Mouse (Mus musculus): ENCODE data around the gene Ssr2. TPM values are rescaled to one million over a fixed set of nuclear protein-coding genes. Genes with fewer than 3 reads are reported as not detected.
A peak's percentile ranks its signal among the peaks of the same experiment; 100 is the strongest.

Gene Ssr2
- polyA plus RNA-seq, 1 experiment from 2014 or later, result 187 TPM

- 13% methylated on average over 4 of the region's 5 CpGs for WGBS (ENCODE audit: insufficient replicate concordance)
- Histone ChIP-seq H3K36me3 (no peaks in the 10 kb centered on the region), H3K9me3 (replicated peaks) (no peaks in the 10 kb centered on the region), H3K4me2 (peak overlapping the region; percentile 98), H3K27me3 (peaks cover 16% of the 10 kb centered on the region), H3K4me3 (replicated peaks) (peak overlapping the region; percentile 76), H3K27ac (no peak overlapping the region), H3K4me1 (replicated peaks) (peaks cover 85% of the 10 kb centered on the region), H3K9ac (peak overlapping the region; percentile 82)
- no peak for ATAC-seq (ENCODE audit: low read depth)
- DNase-seq, result no peak
Observed at GRCm38 (mm10) chr3:88533706-88534105, 42.0 kb upstream of the Ssr2 start.

DNA sequence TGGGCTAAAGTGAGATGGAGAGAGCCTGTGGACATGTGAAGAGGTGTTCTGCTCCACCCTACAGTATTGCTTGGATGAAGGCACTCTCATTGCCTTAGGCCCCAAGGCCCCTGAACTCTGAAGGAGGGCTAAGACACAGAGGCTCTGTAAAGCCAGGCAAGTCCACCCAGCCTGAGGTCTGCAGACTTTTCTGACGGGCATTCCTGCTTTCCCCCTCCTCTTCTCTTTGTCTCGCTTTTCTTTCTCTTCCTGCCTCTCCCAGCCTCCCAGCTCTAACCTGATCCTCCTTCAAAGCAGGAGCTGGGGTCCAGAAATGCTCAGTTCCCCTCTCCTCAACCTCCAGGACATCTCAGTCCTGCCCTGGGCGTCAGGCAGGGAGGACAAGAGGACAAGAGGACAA lies 40.7 kb upstream of the Ssr2 start:
- no peak overlapping the region; the same call in 1 of the 2 replicates for H3K9ac ChIP-seq
- peaks cover 81% of the 10 kb centered on the region for H3K4me1 ChIP-seq (replicated peaks)
- H3K27ac ChIP-seq, result peak overlapping the region; percentile 21; the same call in 1 of the 2 replicates
- no peaks in the 10 kb centered on the region for H3K9me3 ChIP-seq (replicated peaks)
- no peak for ATAC-seq (ENCODE audit: low read depth)
- H3K4me2 ChIP-seq, result peak overlapping the region; percentile 98; the same call in 1 of the 2 replicates
- DNase-seq, result no peak
- H3K36me3 ChIP-seq, result no peaks in the 10 kb centered on the region
- 57% methylated on average over 3 of the region's 3 CpGs for WGBS (ENCODE audit: insufficient replicate concordance)
- peaks cover 16% of the 10 kb centered on the region for H3K27me3 ChIP-seq
- no peak overlapping the region for H3K4me3 ChIP-seq (replicated peaks)

- no peak for DNase-seq
- Histone ChIP-seq H3K9ac (peak overlapping the region; percentile 68), H3K36me3 (no peaks in the 10 kb centered on the region), H3K27me3 (peaks cover 16% of the 10 kb centered on the region), H3K4me2 (peak overlapping the region; percentile 98), H3K9me3 (replicated peaks) (no peaks in the 10 kb centered on the region), H3K4me3 (replicated peaks) (peak overlapping the region; percentile 61), H3K4me1 (replicated peaks) (peaks cover 81% of the 10 kb centered on the region), H3K27ac (no peak overlapping the region)
- 71% methylated on average over 4 of the region's 4 CpGs for WGBS (ENCODE audit: insufficient replicate concordance)
- ATAC-seq (ENCODE audit: low read depth), result no peak
Observed at GRCm38 (mm10) chr3:88535527-88535926, 40.1 kb upstream of the Ssr2 start.

- Histone ChIP-seq H3K4me1 (replicated peaks) (peaks cover 78% of the 10 kb centered on the region), H3K36me3 (no peaks in the 10 kb centered on the region), H3K9me3 (replicated peaks) (no peaks in the 10 kb centered on the region), H3K4me2 (peak overlapping the region; percentile 98), H3K27me3 (peaks cover 16% of the 10 kb centered on the region), H3K4me3 (replicated peaks) (peak overlapping the region; percentile 61), H3K27ac (peak overlapping the region; percentile 74), H3K9ac (peak overlapping the region; percentile 68)
- 3% methylated on average over 61 of the region's 64 CpGs for WGBS (ENCODE audit: insufficient replicate concordance)
- ATAC-seq (ENCODE audit: low read depth) (peak; percentile 84), DNase-seq (peak; percentile 81)
Observed at GRCm38 (mm10) chr3:88536103-88536930, 39.4 kb upstream of the Ssr2 start.

GRCm38 (mm10) chr3:88537146-88537545 lies 38.5 kb upstream of the Ssr2 start:
- H3K9me3 ChIP-seq (replicated peaks), result no peaks in the 10 kb centered on the region
- H3K27me3 ChIP-seq, result peaks cover 16% of the 10 kb centered on the region
- peak overlapping the region; percentile 68; the same call in 1 of the 2 replicates for H3K9ac ChIP-seq
- peak overlapping the region; percentile 60; the same call in 1 of the 2 replicates for H3K27ac ChIP-seq
- H3K36me3 ChIP-seq, result no peaks in the 10 kb centered on the region
- 73% methylated on average over 6 of the region's 6 CpGs for WGBS (ENCODE audit: insufficient replicate concordance)
- H3K4me2 ChIP-seq, result peak overlapping the region; percentile 98
- DNase-seq, result no peak
- H3K4me1 ChIP-seq (replicated peaks), result peaks cover 71% of the 10 kb centered on the region
- no peak for ATAC-seq (ENCODE audit: low read depth)
- H3K4me3 ChIP-seq (replicated peaks), result peak overlapping the region; percentile 61

GRCm38 (mm10) chr3:88538271-88539145 lies 37.2 kb upstream of the Ssr2 start:
- DNase-seq (no peak), ATAC-seq (ENCODE audit: low read depth) (no peak)
- peaks cover 59% of the 10 kb centered on the region for H3K4me1 ChIP-seq (replicated peaks)
- WGBS (ENCODE audit: insufficient replicate concordance), result 65% methylated on average over 9 of the region's 9 CpGs
- no peak overlapping the region for H3K4me3 ChIP-seq (replicated peaks)
- peaks cover 4% of the 10 kb centered on the region; the same call in 1 of the 2 replicates for H3K27me3 ChIP-seq
- H3K9ac ChIP-seq, result no peak overlapping the region
- H3K4me2 ChIP-seq, result no peak overlapping the region
- no peak overlapping the region for H3K27ac ChIP-seq
- no peaks in the 10 kb centered on the region for H3K9me3 ChIP-seq (replicated peaks)
- no peaks in the 10 kb centered on the region for H3K36me3 ChIP-seq

DNA sequence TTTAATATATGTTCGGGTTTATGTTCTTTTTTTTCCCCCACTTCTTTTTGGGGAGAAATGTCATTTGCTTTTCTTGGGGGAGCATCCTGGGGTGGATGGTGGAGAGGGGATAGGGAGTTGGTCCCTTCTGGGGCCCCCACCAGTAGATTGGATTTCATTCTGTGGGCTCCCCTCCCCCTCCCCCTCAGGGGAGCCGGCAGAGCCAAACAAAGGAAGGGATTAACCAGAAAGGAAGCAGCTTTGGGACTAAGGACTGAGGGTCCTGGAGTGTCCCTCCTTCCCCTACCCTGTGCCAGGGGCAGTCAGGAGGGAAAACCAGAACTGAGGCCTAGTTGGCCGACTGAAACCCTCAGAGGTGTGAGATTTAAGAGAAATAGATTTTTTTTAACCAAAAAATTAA lies 36.3 kb upstream of the Ssr2 start:
- Histone ChIP-seq H3K4me3 (replicated peaks) (no peak overlapping the region), H3K36me3 (no peaks in the 10 kb centered on the region), H3K4me1 (replicated peaks) (peaks cover 53% of the 10 kb centered on the region), H3K27ac (no peak overlapping the region), H3K9ac (no peak overlapping the region), H3K4me2 (no peak overlapping the region), H3K27me3 (no peaks in the 10 kb centered on the region), H3K9me3 (replicated peaks) (no peaks in the 10 kb centered on the region)
- ATAC-seq (ENCODE audit: low read depth) (no peak), DNase-seq (no peak)
- 43% methylated on average over 3 of the region's 3 CpGs for WGBS (ENCODE audit: insufficient replicate concordance)

- DNase-seq (no peak), ATAC-seq (ENCODE audit: low read depth) (no peak)
- WGBS (ENCODE audit: insufficient replicate concordance), result 60% methylated on average over 5 of the region's 5 CpGs
- no peaks in the 10 kb centered on the region for H3K27me3 ChIP-seq
- no peaks in the 10 kb centered on the region for H3K36me3 ChIP-seq
- H3K9me3 ChIP-seq (replicated peaks), result no peaks in the 10 kb centered on the region
- H3K4me3 ChIP-seq (replicated peaks), result no peak overlapping the region
- no peak overlapping the region for H3K27ac ChIP-seq
- H3K9ac ChIP-seq, result no peak overlapping the region; the same call in 1 of the 2 replicates
- H3K4me1 ChIP-seq (replicated peaks), result peaks cover 53% of the 10 kb centered on the region
- no peak overlapping the region for H3K4me2 ChIP-seq
Observed at GRCm38 (mm10) chr3:88540085-88540484, 35.6 kb upstream of the Ssr2 start.

DNA sequence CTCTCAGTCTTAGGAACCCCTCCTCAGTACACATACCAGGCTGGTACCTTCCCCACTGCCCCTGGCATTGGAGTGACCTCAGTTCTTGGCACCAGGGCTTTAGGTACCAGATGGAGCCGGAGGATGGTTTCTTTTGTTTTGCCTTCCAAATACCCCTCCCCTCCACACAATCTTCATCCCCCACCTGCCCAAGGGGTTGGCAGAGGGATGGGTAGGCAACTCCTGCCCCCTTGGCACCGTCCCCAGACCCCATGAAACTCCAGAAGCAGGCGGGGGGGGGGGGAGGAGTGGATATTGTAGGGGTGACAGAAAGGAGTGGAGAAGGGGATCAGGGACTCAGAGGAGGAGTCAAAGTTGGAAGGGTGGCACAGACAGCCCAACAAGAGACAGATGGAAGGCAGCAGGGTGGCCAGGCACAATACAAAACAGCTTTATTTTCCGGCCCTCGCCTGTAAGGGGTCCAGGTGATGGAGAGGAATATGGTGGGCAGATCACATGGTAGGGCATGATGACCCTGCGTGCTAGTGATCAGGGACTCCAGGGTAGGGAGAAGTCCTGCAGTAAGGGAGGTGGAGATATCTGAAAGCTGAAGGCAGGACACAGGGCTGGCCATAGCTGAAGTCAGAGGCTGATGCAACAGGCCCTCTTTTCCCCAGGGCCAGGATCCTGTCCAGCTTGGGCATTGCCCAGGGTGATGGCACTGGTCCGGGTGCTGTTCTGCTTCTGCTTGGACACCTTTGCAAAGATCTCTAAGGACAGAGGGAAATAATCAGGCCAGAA lies 33.9 kb upstream of the Ssr2 start:
- peaks cover 40% of the 10 kb centered on the region for H3K4me1 ChIP-seq (replicated peaks)
- DNase-seq (no peak), ATAC-seq (ENCODE audit: low read depth) (no peak)
- H3K4me2 ChIP-seq, result no peak overlapping the region
- H3K27me3 ChIP-seq, result no peaks in the 10 kb centered on the region
- H3K36me3 ChIP-seq, result no peaks in the 10 kb centered on the region
- WGBS (ENCODE audit: insufficient replicate concordance), result 69% methylated on average over 7 of the region's 7 CpGs
- no peak overlapping the region for H3K9ac ChIP-seq
- H3K4me3 ChIP-seq (replicated peaks), result no peak overlapping the region
- H3K9me3 ChIP-seq (replicated peaks), result no peaks in the 10 kb centered on the region
- H3K27ac ChIP-seq, result no peak overlapping the region

- Histone ChIP-seq H3K36me3 (no peaks in the 10 kb centered on the region), H3K27me3 (no peaks in the 10 kb centered on the region), H3K9ac (no peak overlapping the region), H3K4me2 (no peak overlapping the region), H3K27ac (no peak overlapping the region), H3K4me1 (replicated peaks) (peaks cover 38% of the 10 kb centered on the region), H3K4me3 (replicated peaks) (no peak overlapping the region), H3K9me3 (replicated peaks) (no peaks in the 10 kb centered on the region)
- ATAC-seq (ENCODE audit: low read depth) (no peak), DNase-seq (no peak)
- WGBS (ENCODE audit: insufficient replicate concordance), result 76% methylated on average over 4 of the region's 4 CpGs
Observed at GRCm38 (mm10) chr3:88542486-88542885, 33.2 kb upstream of the Ssr2 start.

- no peaks in the 10 kb centered on the region for H3K27me3 ChIP-seq
- H3K36me3 ChIP-seq, result no peaks in the 10 kb centered on the region
- no peak overlapping the region for H3K27ac ChIP-seq
- no peak overlapping the region for H3K4me3 ChIP-seq (replicated peaks)
- no peak overlapping the region for H3K4me2 ChIP-seq
- no peak for ATAC-seq (ENCODE audit: low read depth)
- no peak overlapping the region for H3K9ac ChIP-seq
- H3K4me1 ChIP-seq (replicated peaks), result peaks cover 36% of the 10 kb centered on the region
- WGBS (ENCODE audit: insufficient replicate concordance), result 84% methylated on average over 8 of the region's 8 CpGs
- DNase-seq, result no peak
- H3K9me3 ChIP-seq (replicated peaks), result no peaks in the 10 kb centered on the region
Observed at GRCm38 (mm10) chr3:88543174-88543573, 32.5 kb upstream of the Ssr2 start.
